Mouse (Mus musculus): ENCODE measurements around the gene Usp22. TPM values are rescaled to one million over a fixed set of nuclear protein-coding genes. Genes with fewer than 3 reads are reported as not detected.
"Not testable (repeated sequence)": the region's sequence is repeated elsewhere in the genome, so short reads cannot be mapped to it uniquely, and the experiment has no call there.

The Usp22 gene
- polyA plus RNA-seq, 1 experiment from 2014 or later: 161 TPM

GRCm38 (mm10) chr11:61174291-61174820, 499 bp downstream of the Usp22 start:
- peak overlapping the region; percentile 93 for H3K27ac ChIP-seq (ENCODE audit: low read length)
- H3K36me3 ChIP-seq (ENCODE audit: control insufficient read depth, insufficient read depth, low read length): peaks cover 10% of the 10 kb centered on the region; the same call in 1 of the 2 replicates
- no peaks in the 10 kb centered on the region for H3K9me3 ChIP-seq (ENCODE audit: control insufficient read depth, low read depth, low read length)
- WGBS: under 1% methylated on average over 28 of the region's 28 CpGs
- H3K4me1 ChIP-seq (ENCODE audit: control insufficient read depth, insufficient read depth, low read length): peaks cover 7% of the 10 kb centered on the region; the same call in 1 of the 2 replicates
- no peaks in the 10 kb centered on the region for H3K27me3 ChIP-seq (ENCODE audit: control insufficient read depth, insufficient read depth, low read length)
- peak; percentile 34 for ATAC-seq (ENCODE audit: insufficient number of reproducible peaks, insufficient read depth, low FRiP score, low read depth)
- H3K4me3 ChIP-seq (ENCODE audit: low read depth, low read length): peak overlapping the region; percentile 92
- peak overlapping the region; percentile 92 for H3K9ac ChIP-seq (replicated peaks; ENCODE audit: low read depth, low read length)
- H3K4me2 ChIP-seq (replicated peaks; ENCODE audit: low read depth, low read length): peak overlapping the region; percentile 52

DNA sequence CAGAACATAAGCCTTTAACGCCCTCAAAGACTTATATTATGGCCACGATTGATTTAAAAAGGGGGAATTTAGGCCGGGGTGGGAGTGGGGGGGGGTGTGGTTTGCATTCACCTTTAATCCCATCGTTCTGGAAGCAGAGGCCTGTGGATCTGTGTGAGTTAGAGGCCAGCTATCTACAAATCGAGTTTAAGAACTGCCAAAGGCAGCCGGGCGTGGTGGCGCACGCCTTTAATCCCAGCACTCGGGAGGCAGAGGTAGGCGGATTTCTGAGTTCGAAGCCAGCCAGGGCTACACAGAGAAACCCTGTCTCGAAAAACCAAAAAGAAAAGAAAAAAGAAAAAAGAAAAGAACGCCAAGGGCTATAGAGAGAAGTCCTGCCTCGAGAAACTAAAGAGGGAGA, 1.4 kb downstream of the Usp22 start:
- peak overlapping the region; percentile 92 for H3K4me3 ChIP-seq (ENCODE audit: low read depth, low read length)
- H3K36me3 ChIP-seq (ENCODE audit: control insufficient read depth, insufficient read depth, low read length): peaks cover 10% of the 10 kb centered on the region; the same call in 1 of the 2 replicates
- not testable (repeated sequence) for H3K27ac ChIP-seq (ENCODE audit: low read length); ATAC-seq (ENCODE audit: insufficient number of reproducible peaks, insufficient read depth, low FRiP score, low read depth); H3K9me3 ChIP-seq (ENCODE audit: control insufficient read depth, low read depth, low read length); H3K4me1 ChIP-seq (ENCODE audit: control insufficient read depth, insufficient read depth, low read length); H3K27me3 ChIP-seq (ENCODE audit: control insufficient read depth, insufficient read depth, low read length)
- peak overlapping the region; percentile 92; the same call in 1 of the 2 replicates for H3K9ac ChIP-seq (replicated peaks; ENCODE audit: low read depth, low read length)
- peak overlapping the region; percentile 52 for H3K4me2 ChIP-seq (replicated peaks; ENCODE audit: low read depth, low read length)
- WGBS: 31% methylated on average over 15 of the region's 15 CpGs

DNA sequence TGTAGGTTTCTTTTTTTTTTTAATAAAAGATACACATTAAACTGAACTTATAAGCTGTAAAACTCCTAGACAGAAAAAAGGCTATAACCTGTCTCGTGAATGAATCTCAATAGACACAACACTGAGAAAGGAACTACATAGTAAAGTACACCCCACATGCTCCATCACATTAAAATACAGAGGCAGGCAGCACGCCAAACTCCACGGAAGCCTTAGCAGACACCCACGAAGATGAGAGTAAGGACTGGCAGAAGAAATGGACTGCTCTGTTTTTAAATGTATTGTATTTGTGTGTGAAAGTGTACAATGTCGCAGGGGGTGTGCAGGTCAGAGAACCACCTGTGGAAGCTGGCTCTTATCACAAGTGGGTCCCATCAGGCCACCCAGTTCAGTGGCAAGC, 4.7 kb downstream of the Usp22 start:
- Histone ChIP-seq H3K27ac (ENCODE audit: low read length) (no peak overlapping the region), H3K9ac (replicated peaks; ENCODE audit: low read depth, low read length) (no peak overlapping the region), H3K4me3 (ENCODE audit: low read depth, low read length) (no peak overlapping the region), H3K4me2 (replicated peaks; ENCODE audit: low read depth, low read length) (no peak overlapping the region), H3K9me3 (ENCODE audit: control insufficient read depth, low read depth, low read length) (no peaks in the 10 kb centered on the region), H3K27me3 (ENCODE audit: control insufficient read depth, insufficient read depth, low read length) (no peaks in the 10 kb centered on the region), H3K36me3 (ENCODE audit: control insufficient read depth, insufficient read depth, low read length) (peaks cover 35% of the 10 kb centered on the region), H3K4me1 (ENCODE audit: control insufficient read depth, insufficient read depth, low read length) (peaks cover 7% of the 10 kb centered on the region; the same call in 1 of the 2 replicates)
- WGBS: 84% methylated on average over 5 of the region's 5 CpGs
- ATAC-seq (ENCODE audit: insufficient number of reproducible peaks, insufficient read depth, low FRiP score, low read depth): no peak

DNA sequence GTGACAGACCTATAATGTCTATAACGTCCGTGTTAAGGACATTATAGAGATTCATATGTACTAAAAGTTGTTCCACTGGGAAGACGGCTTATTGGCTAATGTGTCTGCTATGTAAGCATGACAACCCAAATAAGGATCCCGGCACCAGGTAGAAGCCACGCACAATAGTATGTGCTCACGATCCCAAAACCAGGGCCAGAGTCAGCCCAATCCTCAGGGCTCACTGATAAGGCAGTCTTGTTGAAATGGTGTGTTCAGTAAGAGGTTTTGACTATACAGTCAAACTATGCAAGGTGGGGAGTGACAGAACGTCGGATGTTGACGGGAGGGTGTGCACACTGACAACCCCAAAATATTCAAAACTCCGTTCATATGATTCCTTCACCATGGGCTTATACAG, 10.0 kb downstream of the Usp22 start:
- no peak overlapping the region for H3K4me2 ChIP-seq (replicated peaks; ENCODE audit: low read depth, low read length)
- no peaks in the 10 kb centered on the region for H3K27me3 ChIP-seq (ENCODE audit: control insufficient read depth, insufficient read depth, low read length)
- H3K9ac ChIP-seq (replicated peaks; ENCODE audit: low read depth, low read length): no peak overlapping the region
- peaks cover 76% of the 10 kb centered on the region for H3K36me3 ChIP-seq (ENCODE audit: control insufficient read depth, insufficient read depth, low read length)
- WGBS: 96% methylated on average over 10 of the region's 10 CpGs
- H3K27ac ChIP-seq (ENCODE audit: low read length): no peak overlapping the region
- no peaks in the 10 kb centered on the region for H3K9me3 ChIP-seq (ENCODE audit: control insufficient read depth, low read depth, low read length)
- H3K4me3 ChIP-seq (ENCODE audit: low read depth, low read length): no peak overlapping the region
- no peaks in the 10 kb centered on the region for H3K4me1 ChIP-seq (ENCODE audit: control insufficient read depth, insufficient read depth, low read length)
- ATAC-seq (ENCODE audit: insufficient number of reproducible peaks, insufficient read depth, low FRiP score, low read depth): no peak

GRCm38 (mm10) chr11:61164366-61164765, 10.5 kb downstream of the Usp22 start:
- no peaks in the 10 kb centered on the region for H3K27me3 ChIP-seq (ENCODE audit: control insufficient read depth, insufficient read depth, low read length)
- no peaks in the 10 kb centered on the region for H3K9me3 ChIP-seq (ENCODE audit: control insufficient read depth, low read depth, low read length)
- no peak overlapping the region for H3K4me2 ChIP-seq (replicated peaks; ENCODE audit: low read depth, low read length)
- no peaks in the 10 kb centered on the region for H3K4me1 ChIP-seq (ENCODE audit: control insufficient read depth, insufficient read depth, low read length)
- H3K27ac ChIP-seq (ENCODE audit: low read length): no peak overlapping the region
- no peak for ATAC-seq (ENCODE audit: insufficient number of reproducible peaks, insufficient read depth, low FRiP score, low read depth)
- no peak overlapping the region for H3K4me3 ChIP-seq (ENCODE audit: low read depth, low read length)
- H3K9ac ChIP-seq (replicated peaks; ENCODE audit: low read depth, low read length): no peak overlapping the region
- 89% methylated on average over 6 of the region's 6 CpGs for WGBS
- peaks cover 81% of the 10 kb centered on the region for H3K36me3 ChIP-seq (ENCODE audit: control insufficient read depth, insufficient read depth, low read length)

GRCm38 (mm10) chr11:61163341-61163740, 11.5 kb downstream of the Usp22 start:
- H3K4me1 ChIP-seq (ENCODE audit: control insufficient read depth, insufficient read depth, low read length): no peaks in the 10 kb centered on the region
- 91% methylated on average over 3 of the region's 3 CpGs for whole genome bisulfite sequencing
- H3K4me2 ChIP-seq (replicated peaks; ENCODE audit: low read depth, low read length): no peak overlapping the region
- no peak overlapping the region for H3K27ac ChIP-seq (ENCODE audit: low read length)
- no peak overlapping the region for H3K4me3 ChIP-seq (ENCODE audit: low read depth, low read length)
- no peaks in the 10 kb centered on the region for H3K9me3 ChIP-seq (ENCODE audit: control insufficient read depth, low read depth, low read length)
- no peak overlapping the region for H3K9ac ChIP-seq (replicated peaks; ENCODE audit: low read depth, low read length)
- peaks cover 92% of the 10 kb centered on the region for H3K36me3 ChIP-seq (ENCODE audit: control insufficient read depth, insufficient read depth, low read length)
- ATAC-seq (ENCODE audit: insufficient number of reproducible peaks, insufficient read depth, low FRiP score, low read depth): no peak
- no peaks in the 10 kb centered on the region for H3K27me3 ChIP-seq (ENCODE audit: control insufficient read depth, insufficient read depth, low read length)

DNA sequence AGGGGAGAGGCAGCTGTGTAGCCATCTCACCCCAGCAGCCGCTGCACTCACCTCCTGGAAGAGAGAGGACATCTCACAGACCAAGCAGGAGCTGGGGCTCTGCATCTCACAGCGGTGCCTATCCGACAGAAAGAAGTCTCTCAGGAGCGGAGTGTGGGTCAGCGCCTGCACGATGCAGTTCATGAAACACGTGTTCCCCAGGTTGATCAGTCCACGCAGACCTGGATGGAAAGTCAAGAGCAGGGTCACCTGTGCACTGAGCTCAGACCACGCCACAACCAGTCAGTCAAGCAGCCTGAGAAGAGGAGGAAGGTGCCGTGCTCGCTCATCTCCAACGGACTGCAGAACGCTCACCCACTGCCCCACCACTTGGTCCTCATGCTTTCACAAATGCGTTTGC, 12.1 kb downstream of the Usp22 start:
- H3K9ac ChIP-seq (replicated peaks; ENCODE audit: low read depth, low read length): no peak overlapping the region
- peaks cover 96% of the 10 kb centered on the region for H3K36me3 ChIP-seq (ENCODE audit: control insufficient read depth, insufficient read depth, low read length)
- H3K4me2 ChIP-seq (replicated peaks; ENCODE audit: low read depth, low read length): no peak overlapping the region
- no peaks in the 10 kb centered on the region for H3K4me1 ChIP-seq (ENCODE audit: control insufficient read depth, insufficient read depth, low read length)
- H3K27me3 ChIP-seq (ENCODE audit: control insufficient read depth, insufficient read depth, low read length): no peaks in the 10 kb centered on the region
- H3K4me3 ChIP-seq (ENCODE audit: low read depth, low read length): no peak overlapping the region
- no peak for ATAC-seq (ENCODE audit: insufficient number of reproducible peaks, insufficient read depth, low FRiP score, low read depth)
- 93% methylated on average over 14 of the region's 14 CpGs for WGBS
- H3K9me3 ChIP-seq (ENCODE audit: control insufficient read depth, low read depth, low read length): no peaks in the 10 kb centered on the region
- no peak overlapping the region for H3K27ac ChIP-seq (ENCODE audit: low read length)

- Histone ChIP-seq H3K36me3 (ENCODE audit: control insufficient read depth, insufficient read depth, low read length) (peaks cover 97% of the 10 kb centered on the region), H3K27ac (ENCODE audit: low read length) (no peak overlapping the region), H3K4me2 (replicated peaks; ENCODE audit: low read depth, low read length) (no peak overlapping the region), H3K4me1 (ENCODE audit: control insufficient read depth, insufficient read depth, low read length) (no peaks in the 10 kb centered on the region), H3K27me3 (ENCODE audit: control insufficient read depth, insufficient read depth, low read length) (no peaks in the 10 kb centered on the region), H3K4me3 (ENCODE audit: low read depth, low read length) (no peak overlapping the region), H3K9me3 (ENCODE audit: control insufficient read depth, low read depth, low read length) (no peaks in the 10 kb centered on the region), H3K9ac (replicated peaks; ENCODE audit: low read depth, low read length) (no peak overlapping the region)
- 92% methylated on average over 13 of the region's 13 CpGs for WGBS
- no peak for ATAC-seq (ENCODE audit: insufficient number of reproducible peaks, insufficient read depth, low FRiP score, low read depth)
Observed at GRCm38 (mm10) chr11:61161121-61161520, 13.7 kb downstream of the Usp22 start.

Data from stomach, embryonic 14.5 days (tissue).